Mouse (Mus musculus) G1E-ER4 (cell line): ENCODE results near the gene Gm9602. TPM values are rescaled to one million over a fixed set of nuclear protein-coding genes. Genes with fewer than 3 reads are reported as not detected.
"Not testable (repeated sequence)": the region's sequence is repeated elsewhere in the genome, so short reads cannot be mapped to it uniquely, and the experiment has no call there.

ENCODE experiments used
- GATA1 ChIP-seq: IDR thresholded peaks from one replicate; pipeline ENCODE4 v1.8.0; 2012; ENCODE audit warnings: low read length, inconsistent platforms
- polyA plus RNA-seq: library from polyadenylated mRNA; stranded (reverse); fragments of >175 nt; gene quantifications from 2 replicates; pipeline ENCODE4 v1.2.3, GENCODE M21; 2012

Gm9602 gene
- polyA plus RNA-seq: not detected in 2 replicates

DNA sequence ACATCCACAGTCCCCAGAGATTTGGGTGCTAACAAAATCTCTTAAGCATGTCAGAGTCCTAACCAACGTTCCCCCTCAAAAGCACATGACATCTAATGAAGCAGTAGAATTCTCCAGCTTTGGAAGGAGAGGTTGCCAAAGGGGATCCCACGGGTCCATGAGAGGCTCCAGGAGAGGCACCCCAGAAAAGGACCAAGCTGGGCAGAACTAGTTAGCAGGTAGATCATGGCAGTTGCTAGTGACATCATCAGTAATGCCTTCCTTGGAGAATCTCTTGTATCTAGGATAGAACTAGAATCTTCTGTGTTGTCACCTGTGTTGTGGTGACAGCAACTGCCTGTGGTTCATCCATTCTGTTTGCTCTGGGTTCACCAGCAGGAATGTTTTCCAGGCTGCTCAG, at the start of gene Gm9602:
Gm9602 (plus strand) TSS at position 301 of the 400 bp plus-strand sequence.
- not testable (repeated sequence) for TF ChIP-seq GATA1

Other genes with a start within 250 kb of the Gm9602 start
- not detected in 2 replicates for gene Gm3047, start 220.9 kb upstream of the Gm9602 start, polyA plus RNA-seq
- gene Gm8159, start 144.0 kb upstream of the Gm9602 start, polyA plus RNA-seq: not detected in 2 replicates
- not detected in 2 replicates for gene Gm3239, start 112.1 kb upstream of the Gm9602 start, polyA plus RNA-seq
- not detected in 2 replicates for gene Gm7876, start 67.1 kb upstream of the Gm9602 start, polyA plus RNA-seq
- gene Gm3252, start 49.6 kb upstream of the Gm9602 start, polyA plus RNA-seq: not detected in 2 replicates
- gene Gm3269, start 61.8 kb downstream of the Gm9602 start, polyA plus RNA-seq: not detected in 2 replicates
- not detected in 2 replicates for gene Gm3264, start 79.2 kb downstream of the Gm9602 start, polyA plus RNA-seq
- not detected in 2 replicates for gene Gm3278, start 116.1 kb downstream of the Gm9602 start, polyA plus RNA-seq
- not detected in 2 replicates for gene Gm8297, start 207.6 kb downstream of the Gm9602 start, polyA plus RNA-seq
- gene Gm3298, start 239.6 kb downstream of the Gm9602 start, polyA plus RNA-seq: not detected in 2 replicates